Mouse (Mus musculus): Measurements from ENCODE around the gene Defa26.
"Not testable (repeated sequence)": the region's sequence is repeated elsewhere in the genome, so short reads cannot be mapped to it uniquely, and the experiment has no call there.

DNA sequence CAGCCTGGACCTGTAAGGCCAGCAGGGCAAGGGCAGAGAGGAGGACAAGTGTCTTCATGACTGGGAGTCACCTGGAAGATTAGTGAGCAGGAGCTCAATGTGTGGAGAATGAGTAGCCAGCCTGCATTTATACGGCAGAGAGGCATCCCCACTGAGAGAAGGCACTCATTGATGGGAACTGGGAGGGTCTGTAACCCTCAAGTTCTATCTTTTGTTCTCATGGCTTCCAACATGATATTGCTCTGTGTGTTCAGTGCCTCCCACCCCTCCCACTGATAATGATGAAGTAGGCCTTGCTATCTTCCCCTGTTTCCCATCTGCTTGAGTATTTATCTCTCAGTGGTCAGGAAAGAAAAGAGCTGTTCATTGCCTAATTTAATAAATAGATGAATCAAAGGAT is 23.6 kb upstream of the Defa26 start, which contains the start of gene Gm7861:
- not testable (repeated sequence) for TF ChIP-seq CTCF (IDR thresholded peaks at IDR 0.05; ENCODE audit: control insufficient read depth, insufficient read depth, insufficient replicate concordance, low read depth, low read length); POLR2A (IDR thresholded peaks at IDR 0.05; ENCODE audit: control insufficient read depth, low read depth, low read length)

All from testis, adult 2 months (tissue).